Mouse (Mus musculus): ENCODE data around the gene Nav2.

Nav2 gene

DNA sequence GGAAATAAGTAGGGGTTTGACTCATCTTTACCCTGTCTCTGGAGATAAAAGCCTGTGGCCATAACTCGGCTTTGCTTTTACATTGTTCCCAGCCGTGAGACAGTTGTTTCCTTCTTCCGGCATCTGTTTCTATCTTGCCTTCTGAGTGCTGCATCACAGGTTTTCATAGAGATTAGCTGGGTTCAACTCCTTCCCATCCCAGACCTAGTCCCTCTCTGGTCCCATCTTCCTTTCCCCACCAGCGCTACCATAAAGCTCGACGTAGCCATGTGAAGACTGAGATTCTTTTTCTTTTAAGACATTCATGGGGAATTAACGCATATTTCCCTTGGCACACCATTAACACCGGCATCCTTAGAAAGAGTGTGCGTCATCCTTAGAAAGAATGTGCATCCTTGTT, 613.5 kb downstream of the Nav2 start:
- no peak for DNase-seq (ENCODE audit: low spot score)

DNA sequence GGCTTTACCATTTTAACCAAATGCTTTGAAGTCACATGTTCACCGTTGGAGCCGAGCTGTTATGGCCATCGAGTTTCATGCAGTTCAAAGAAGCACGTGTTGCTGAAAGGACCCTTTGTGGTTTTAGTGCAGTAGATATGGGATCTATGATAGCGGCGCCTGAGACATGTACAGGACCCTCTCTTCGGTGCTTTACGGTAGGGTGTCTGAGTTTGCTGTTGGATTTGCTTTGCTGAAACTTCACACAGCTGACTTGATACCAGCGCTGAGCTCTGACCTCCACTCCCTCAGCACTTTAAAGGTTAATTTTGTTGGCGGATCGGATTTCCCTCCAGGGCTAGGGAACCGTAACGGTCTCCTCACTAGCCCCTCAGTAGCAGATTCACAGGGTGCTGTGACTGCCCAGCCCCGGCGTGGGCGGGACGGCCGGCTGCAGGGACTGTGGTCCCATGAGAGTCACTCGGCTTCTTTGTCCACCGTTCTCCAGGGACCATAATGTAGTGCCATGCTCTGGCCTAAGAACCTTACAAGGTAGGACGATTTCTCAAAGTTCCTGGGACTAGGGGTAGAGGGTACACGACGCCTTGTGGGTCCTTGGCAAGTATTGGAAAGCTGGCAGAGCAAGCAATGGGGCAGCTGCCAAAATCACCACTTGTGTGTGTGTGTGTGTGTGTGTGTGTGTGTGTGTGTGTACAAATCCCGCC, 614.0 kb downstream of the Nav2 start:
- peak; percentile 62 for DNase-seq (ENCODE audit: low spot score)

DNA sequence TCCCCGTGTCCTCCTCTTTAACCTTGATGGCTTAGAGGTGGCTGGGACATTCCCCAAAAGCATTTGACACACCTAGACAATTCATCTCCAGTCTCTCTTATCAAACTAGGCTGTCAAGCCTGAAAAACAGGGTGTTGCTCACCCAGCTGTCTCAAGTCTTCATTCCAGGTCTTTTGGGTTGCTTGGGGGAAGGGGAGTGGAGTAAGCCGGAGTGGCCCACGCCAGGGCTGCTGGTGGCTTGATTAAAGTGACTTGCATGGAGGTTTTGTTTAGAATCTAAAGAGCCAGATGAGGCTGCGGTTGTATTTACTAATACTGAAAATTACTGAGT, 614.6 kb downstream of the Nav2 start:
- DNase-seq (ENCODE audit: low spot score) = no peak

DNA sequence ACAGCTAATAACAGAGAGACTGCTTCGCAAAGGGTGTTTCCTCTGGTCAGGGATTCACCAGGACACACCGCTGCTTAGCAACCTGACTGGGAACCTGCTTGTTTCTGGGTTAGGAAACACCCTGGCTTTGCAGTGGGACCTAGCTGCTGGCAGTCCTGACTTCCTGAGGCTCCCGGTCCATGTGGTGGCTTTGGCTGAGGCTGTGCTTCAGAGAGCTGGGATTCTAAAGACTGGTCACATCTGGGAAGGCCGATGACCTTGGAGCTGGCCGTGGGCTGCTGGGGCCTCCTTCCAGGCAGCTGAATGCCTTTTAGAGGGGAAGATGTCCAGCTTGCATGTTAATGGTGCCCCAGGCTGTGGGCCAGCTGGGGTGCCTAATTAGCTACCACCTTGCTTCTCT, 615.2 kb downstream of the Nav2 start:
- DNase-seq (ENCODE audit: low spot score) = peak; percentile 63

DNA sequence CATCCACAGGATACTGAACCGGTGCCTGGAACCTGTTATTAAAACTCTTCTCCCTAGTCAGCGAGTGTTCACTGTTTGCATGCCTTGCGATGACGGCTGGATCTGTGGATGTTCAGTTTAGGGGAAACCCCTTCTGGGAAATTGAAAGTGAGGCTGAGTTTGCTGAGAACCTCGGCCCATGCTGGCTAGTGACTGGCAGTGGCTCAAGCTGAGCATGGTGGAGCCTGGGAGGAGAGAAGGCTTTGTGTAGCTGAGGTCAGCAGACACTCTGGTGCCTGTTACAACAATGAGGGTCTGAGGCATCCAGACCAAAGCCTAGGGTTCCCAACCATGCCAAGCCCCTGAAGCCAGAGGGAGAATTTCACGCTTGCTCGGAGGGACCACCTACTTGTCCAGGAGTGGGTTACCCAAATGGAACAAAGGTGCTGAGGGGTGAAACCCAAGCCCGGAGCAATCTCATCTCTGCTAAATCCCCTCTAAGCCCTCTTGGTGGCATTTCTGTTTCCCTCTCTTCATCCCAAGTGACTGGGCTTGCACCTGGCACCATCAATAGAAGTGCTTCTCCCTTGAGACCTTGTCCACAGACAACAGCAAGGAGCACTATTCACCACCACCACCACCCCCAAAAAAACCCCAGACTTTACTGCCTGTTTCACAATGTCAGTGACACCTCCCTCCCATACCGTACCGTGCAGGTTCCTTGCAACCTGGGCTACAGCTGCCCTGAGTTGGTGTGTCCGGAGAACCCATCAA, 617.0 kb downstream of the Nav2 start:
- DNase-seq (ENCODE audit: low spot score) = peak; percentile 42

DNA sequence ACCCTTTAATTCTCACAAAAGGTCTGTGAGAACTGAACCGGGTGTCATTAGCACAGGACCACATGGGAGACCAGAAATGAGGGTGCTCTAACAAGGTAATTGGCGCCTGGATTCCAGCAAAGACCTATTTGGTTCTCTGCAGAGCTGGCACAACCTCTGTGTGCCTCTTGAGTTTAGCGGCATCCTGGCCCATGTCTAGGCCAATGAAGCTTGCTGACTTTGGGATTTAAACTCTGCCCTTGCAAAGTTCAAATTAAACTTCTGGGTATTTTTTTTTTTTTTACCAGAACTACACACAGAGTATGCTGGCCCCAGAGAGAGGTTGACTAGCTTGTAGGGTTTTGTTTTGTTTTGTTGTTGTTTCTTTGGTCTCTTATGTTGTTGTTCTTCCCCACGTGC, 617.6 kb downstream of the Nav2 start:
- DNase-seq (ENCODE audit: low spot score) = peak; percentile 29

DNA sequence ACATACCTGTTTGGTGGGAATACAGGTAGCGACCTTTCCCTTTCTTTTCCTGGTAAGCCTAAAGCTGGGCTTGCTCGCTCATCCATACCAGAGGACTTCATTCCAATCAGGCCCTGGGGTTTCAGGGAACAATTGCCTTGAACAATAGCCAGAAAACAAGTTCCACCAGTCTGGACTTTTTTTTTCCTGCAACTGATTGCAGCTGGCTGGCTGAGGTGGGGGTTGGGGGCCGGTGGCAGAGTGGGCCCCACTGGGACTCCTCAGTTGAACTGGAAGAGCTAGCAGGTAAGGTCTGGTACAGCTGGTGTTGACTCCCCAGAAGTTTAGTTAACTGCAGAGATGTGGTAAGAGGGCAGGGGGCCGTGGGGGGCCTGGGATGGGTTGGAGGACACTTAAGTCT, 619.0 kb downstream of the Nav2 start:
- DNase-seq (ENCODE audit: low spot score) = peak; percentile 48

DNA sequence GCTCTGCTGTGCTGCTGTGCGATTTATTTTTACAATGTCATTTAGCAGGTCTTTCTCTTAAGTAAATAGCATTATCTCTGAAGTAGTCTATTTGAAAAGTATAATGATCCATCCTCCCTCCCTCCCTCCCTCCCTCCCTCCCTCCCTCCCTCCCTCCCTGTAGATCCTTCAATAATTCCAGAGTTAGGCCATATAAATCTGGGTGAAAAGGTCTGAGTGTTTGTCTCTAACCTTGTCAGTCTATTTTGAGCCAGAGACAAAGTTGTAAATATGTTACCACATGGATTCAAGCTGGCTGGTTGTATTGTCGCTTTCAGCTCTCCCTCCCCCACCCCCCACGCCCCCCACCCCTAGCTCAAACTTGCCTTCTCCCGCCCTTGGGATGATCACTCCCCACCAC, 619.4 kb downstream of the Nav2 start:
- DNase-seq (ENCODE audit: low spot score) = no peak

DNA sequence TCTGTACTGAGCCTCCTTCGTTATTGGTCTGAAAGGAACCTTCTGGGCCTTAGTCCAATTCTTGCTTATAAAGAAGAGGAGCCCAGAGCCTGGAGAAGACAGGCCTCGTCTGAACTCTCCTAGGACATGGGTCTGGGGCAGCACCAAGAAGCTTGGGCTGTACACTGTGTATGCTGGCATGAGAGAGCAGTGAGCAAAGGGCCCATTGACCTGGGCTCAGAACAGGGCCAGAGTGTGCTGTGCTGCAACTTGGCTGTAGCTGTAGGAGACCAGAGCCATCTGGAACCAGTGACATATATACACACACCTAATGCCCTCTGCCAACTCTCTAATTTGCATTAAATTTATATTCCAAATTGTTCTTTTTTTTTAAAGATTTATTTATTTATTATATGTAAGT, 621.0 kb downstream of the Nav2 start:
- DNase-seq (ENCODE audit: low spot score) = peak; percentile 39

DNA sequence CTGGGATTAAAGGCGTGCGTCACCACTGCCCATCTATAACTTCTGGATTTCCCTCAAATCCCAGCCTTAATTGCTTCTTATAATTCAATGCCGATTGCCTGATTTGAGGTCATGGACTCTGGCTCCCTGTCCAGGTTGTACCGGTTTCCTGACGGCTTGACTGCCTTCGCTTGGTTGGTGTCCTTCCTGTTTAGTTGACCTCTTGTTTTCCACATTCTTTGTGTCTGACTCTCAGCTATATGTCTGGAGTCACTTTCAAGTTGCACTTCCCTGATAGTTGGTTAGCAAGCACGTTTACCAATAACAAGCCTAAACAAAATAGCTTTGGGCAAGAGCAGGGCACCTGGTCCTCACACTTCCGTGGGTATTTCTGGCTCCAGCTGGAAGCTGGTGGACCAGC, 625.1 kb downstream of the Nav2 start:
- DNase-seq (ENCODE audit: low spot score) = no peak

DNA sequence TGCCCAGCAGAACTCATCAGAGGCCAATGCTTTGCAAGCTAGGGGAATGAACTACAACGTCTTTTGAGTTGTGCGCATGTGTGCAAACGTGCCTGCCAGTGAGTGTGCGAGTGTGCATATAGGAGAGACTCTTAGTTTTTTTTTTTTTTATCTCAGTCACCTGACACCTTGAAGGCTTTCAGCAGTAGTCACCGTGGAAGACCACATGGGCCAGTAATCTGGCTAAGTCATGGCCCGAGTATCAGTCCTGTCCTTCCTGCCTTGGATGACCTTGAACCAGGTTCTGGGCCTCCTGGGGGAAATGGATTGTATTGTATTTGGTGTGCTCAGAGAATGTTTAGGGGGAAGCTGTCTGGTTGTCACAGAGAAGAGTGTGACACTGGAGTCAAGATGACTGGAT, 625.7 kb downstream of the Nav2 start:
- peak; percentile 36 for DNase-seq (ENCODE audit: low spot score)

DNA sequence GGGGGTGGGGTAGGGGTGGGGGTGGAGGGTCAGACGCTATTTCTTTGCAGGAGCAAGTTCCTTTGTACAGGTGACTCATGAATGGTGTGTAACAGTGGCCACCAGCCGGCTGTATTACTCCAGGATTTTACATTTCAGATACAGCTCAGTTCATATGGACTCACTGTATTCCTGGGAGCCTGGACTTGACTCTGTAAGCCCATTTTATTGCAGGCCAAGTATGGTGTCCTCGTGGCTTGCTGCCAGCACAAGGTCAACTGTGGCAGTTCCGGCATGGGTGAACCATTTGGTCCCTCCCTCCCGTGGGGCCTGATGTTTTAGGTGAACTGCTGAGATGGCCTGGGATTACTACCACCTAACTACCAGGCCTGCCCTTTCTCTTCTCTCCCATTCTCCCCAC, 629.8 kb downstream of the Nav2 start:
- peak; percentile 46 for DNase-seq (ENCODE audit: low spot score)

DNA sequence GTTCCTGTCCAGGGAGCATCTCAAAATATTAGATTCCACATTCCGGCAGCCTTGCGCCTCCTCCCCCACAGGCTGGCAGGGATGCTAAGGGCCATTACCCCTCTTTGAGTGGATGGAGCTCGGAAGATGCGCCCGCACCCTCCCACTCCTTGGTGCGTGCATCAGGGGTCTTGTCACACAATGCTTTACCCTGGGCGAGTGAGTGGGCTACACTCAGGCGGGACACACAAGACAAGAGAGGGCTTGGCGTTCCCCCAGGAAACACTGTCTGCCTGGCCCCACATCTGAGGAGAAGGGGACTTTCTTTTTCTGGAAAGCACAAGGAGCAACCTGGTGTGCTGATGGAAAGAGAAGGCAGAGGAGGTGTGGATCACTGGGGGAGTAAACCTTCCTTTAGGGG, 631.7 kb downstream of the Nav2 start:
- DNase-seq (ENCODE audit: low spot score) = peak; percentile 48

DNA sequence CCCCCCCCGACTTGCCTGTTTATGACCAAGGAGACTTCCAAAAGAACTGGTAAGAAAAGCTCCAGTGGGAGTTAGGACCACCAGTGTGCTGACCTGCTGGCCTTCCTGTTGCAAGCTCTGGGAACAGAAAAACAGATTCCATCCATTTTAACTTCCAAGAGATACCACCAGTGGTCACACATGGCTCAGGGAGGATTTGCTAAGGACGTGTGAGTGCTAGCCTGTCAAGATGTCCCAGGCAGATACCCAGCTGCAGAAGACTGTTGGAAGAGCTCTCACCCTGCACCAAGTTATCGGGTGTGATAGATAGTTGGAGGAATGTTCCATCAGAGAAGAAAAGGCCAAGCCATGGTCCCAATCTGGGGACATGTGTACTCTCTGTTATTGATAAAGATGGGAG, 633.6 kb downstream of the Nav2 start:
- no peak for DNase-seq (ENCODE audit: low spot score)

DNA sequence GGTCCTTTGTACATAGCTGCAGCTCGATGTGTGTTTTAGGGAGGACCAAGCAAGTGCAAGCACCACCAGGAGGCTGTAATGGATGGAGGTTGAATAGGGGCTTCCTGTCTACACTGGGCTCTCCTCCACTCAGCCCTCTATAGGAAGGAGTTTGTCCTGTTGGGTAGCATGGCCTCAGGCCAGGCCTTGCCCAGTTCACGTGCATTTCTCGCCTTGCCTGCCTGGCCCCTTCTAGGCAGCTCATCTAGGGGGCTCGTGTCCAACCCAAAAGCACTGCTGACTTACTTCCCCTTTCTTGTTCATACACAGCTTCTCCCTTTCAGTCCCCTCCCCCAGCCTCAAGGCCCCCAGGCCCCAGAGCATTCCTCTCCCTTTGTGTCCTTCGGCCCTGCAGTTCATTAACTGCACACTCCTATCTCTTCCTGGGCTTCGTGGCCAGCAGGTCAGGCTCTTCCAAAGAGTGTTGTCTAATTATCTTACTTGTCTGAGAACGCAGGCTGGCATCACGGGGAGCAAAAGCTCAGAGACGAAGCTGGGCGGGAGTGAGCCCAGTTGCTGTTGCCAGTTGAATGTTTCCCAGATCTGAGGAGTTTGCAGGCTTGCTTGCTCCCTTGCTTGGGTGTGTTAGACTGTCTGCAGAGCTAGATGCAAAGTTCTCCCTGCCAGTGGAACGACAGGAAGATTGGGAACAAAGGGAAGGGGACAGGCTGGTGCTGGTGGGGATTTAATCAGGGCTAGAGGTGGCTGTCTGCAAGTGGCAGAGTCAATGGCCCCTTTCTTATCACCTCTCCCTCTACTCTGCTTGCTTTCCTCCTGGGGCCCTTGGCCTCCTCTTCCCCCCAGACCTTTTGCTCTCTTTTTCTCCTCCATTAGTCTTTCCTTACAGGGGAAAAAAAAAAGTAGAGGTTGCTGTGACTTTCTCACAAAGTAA, 636.5 kb downstream of the Nav2 start:
- peak; percentile 58 for DNase-seq (ENCODE audit: low spot score)

DNA sequence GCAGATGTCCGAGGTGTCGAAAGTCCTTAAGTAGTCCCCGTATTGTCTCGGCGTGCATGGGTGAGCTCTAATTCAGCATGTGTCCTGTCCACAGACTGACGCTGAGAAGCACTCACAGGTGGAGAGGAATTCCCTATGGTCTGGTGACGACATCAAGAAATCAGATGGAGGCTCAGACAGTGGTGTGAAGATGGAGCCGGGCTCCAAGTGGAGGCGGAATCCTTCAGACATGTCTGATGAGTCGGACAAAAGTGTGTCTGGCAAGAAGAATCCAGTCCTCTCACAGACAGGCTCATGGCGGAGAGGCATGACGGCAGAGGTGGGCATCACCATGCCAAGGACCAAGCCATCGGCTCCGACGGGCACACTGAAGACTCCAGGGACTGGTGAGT, 637.2 kb downstream of the Nav2 start:
- DNase-seq (ENCODE audit: low spot score) = peak; percentile 38

DNA sequence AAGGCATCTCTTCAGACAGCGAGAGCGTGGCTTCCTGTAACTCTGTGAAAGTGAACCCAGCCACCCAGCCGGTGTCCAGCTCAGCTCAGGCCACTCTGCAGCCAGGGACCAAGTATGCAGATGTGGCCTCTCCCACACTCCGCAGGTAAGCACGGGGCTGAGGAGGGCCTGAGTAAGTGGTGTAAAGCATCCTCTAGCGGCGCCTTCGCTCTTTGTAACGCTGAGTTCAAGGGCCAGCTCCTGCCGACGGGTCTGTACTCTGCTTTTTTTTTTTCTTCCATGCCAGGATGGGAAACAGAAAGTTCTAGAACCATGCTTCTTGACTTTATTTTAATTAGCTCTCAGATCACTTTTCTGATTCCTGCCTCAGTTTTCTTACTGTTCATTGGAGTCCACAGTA, 639.9 kb downstream of the Nav2 start:
- DNase-seq (ENCODE audit: low spot score) = peak; percentile 38

DNA sequence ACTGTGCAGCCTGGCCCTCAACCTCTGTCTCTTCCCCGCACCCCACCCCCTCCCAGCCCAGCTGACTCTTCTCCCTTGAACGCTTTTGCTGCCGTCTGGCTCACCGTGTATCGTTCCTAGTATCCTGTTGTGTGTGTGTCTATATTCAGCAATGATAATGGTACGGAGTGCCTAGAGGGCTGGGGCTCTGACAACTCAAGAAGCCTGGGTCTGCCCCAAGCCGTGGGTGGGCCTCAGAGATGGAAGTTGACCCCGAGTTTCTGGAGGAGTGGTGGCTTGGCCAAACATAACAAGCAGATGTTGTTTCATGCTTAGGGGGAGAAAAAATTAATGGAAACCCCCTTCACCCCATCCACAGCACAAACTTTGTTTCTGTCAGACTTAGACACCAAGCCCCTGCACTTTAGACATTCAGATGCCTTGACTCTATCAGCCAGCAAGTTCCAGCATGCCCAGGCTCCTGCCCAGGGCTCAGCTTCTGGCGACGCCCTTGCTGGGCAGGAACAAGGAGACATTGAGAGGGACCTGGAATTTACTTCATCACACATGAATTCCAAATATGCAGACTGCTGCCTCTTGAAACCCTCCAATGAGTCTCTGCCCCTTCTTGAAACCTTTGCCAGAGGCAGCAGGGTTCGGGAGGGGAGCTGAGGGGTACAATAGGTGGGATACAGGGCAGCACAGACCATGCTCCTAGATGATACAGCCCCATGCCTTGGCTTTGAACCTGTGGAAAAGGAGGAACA, 644.9 kb downstream of the Nav2 start:
- DNase-seq (ENCODE audit: low spot score) = peak; percentile 37

DNA sequence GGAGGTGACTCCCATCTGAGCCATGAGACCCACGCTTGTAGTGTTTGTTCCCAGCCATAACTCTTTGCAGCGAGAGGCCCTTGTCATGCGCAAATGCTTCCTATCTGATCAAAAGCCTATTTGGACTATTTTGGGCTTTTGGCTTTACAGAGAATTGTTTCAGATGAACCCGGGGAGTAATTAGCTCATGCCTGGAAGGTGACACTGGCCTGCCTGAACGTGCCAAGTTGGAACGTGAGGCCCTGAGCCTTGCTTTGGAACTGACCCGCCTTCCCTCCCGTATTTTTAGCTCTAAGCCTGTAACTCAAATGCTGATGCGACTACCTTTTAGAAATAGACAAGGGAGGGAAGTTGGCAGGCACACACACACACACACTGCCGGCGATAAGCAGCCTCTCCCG, 649.7 kb downstream of the Nav2 start:
- peak; percentile 41 for DNase-seq (ENCODE audit: low spot score)

DNA sequence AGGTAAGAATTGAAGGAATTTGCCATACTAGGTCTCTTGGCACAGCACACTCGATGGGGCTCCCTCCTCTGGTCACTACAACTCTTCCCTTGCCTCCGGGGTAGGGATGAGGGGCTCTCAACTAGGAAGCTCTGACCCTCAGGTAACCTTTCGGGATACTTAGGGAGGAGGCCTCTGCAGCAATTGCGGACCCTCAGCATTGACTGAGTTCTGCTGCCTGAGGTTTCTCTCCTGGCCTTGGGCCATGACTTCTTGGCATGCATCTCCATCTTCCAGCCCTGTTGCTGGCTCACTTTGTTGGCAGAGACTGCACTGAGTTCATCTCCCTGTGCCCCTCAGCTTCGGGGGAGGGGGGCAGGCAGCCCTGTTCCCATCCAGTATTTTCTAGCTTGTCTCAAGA, 650.4 kb downstream of the Nav2 start:
- peak; percentile 71 for DNase-seq (ENCODE audit: low spot score)

DNA sequence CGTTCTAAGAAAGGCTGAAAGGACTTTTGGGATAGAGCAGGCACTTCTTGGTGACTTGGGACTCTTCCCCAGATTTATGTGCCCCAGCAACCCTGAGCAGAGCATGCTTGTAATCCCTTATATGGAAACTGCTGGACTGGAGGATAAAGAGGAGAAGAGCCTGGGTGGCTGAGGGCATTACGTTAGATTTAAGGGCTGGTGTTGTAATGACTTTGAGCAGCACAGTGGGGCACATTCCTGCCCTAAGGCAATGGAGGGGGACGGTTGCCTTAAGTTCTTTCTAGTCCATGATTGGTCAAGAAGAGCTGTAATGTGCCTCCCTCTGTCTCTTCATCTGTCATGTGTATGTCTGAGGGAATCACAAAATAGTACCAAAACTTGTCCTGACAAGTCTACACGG, 651.5 kb downstream of the Nav2 start:
- DNase-seq (ENCODE audit: low spot score) = no peak

DNA sequence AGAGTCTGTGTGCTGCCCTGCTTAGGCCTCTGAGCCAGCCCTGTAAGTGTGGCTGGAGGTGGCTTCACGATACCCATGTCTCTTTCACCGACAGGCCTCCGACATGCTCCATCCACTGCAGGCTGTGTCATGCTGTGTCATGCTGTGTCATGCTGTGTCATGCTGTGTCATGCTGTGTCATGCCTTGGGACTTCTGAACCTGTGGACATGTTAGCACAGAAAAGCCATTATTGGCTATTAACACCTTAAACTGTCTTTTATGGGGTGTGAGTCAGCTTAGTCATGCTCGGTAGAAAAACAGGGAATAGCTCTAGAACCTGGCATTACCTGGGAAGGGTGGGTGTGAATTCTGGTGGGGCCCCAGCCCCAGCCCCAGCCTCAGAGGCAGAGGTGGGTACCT, 653.9 kb downstream of the Nav2 start:
- DNase-seq (ENCODE audit: low spot score) = no peak
